Mouse (Mus musculus) liver, postnatal 0 days (tissue): ENCODE data around the gene Tmem235. TPM values are rescaled to one million over a fixed set of nuclear protein-coding genes. Genes with fewer than 3 reads are reported as not detected.

Source experiments
- ATAC-seq: fragments of 200-750 bp; cut with Nextera tagmentation; 2 replicates; pipeline ENCODE4 v1.8.0; 2017; ENCODE audit warnings: mild to moderate bottlenecking, moderate library complexity
- DNase-seq: peaks from one replicate; pipeline ENCODE4 v3.0.0-alpha.2; 2016
- H3K27ac ChIP-seq: fragments of 300-500 bp; sonication (generic); 2 replicates; pipeline ENCODE4 v1.5.1; 2014; ENCODE audit warnings: antibody characterized with exemption, moderate library complexity, mild to moderate bottlenecking, low read depth
- H3K27me3 ChIP-seq: fragments of 300-500 bp; sonication (generic); 2 replicates; pipeline ENCODE4 v1.6.1; 2014; ENCODE audit warnings: low read length, control low read depth, mixed read lengths; ENCODE audit not compliant: insufficient read depth
- H3K36me3 ChIP-seq: fragments of 300-500 bp; sonication (generic); replicated peaks from 2 replicates; pipeline ENCODE4 v1.6.1; 2014; ENCODE audit warnings: mild to moderate bottlenecking, control low read depth, low read length, moderate library complexity, mixed read lengths; ENCODE audit not compliant: insufficient read depth
- H3K4me1 ChIP-seq: fragments of 300-500 bp; sonication (generic); 2 replicates; pipeline ENCODE4 v1.6.1; 2014; ENCODE audit warnings: antibody characterized with exemption, mild to moderate bottlenecking, control low read depth; ENCODE audit not compliant: insufficient read depth
- H3K4me2 ChIP-seq: fragments of 300-500 bp; sonication (generic); 2 replicates; pipeline ENCODE4 v1.6.1; 2014; ENCODE audit warnings: low read depth, mild to moderate bottlenecking, low read length, moderate library complexity, mixed read lengths
- H3K4me3 ChIP-seq: fragments of 300-500 bp; sonication (generic); 2 replicates; pipeline ENCODE4 v1.5.1; 2014; ENCODE audit warnings: low read depth, low read length
- H3K9ac ChIP-seq: fragments of 300-500 bp; sonication (generic); replicated peaks from 2 replicates; pipeline ENCODE4 v1.6.1; 2014; ENCODE audit warnings: mild to moderate bottlenecking, moderate library complexity
- H3K9me3 ChIP-seq: fragments of 300-500 bp; sonication (generic); 2 replicates; pipeline ENCODE4 v1.6.1; 2016; ENCODE audit warnings: mild to moderate bottlenecking, control low read depth, low read length, mixed read lengths
- CTCF ChIP-seq: sonication (generic); IDR thresholded peaks from 2 replicates; pipeline ENCODE4 v1.5.1; 2016; ENCODE audit warnings: antibody characterized with exemption, low read depth
- EP300 ChIP-seq: IDR thresholded peaks from 2 replicates; pipeline ENCODE4 v1.6.1; 2016; ENCODE audit warnings: antibody characterized with exemption, low read depth, mild to moderate bottlenecking
- WGBS: fragments of 180-500 bp; shearing (Covaris S2); extraction: QIAGEN DNeasy Blood & Tissue Kit; methylation state at CpG from one replicate; pipeline ENCODE4 v1.1.7; 2014; ENCODE audit not compliant: insufficient replicate concordance; 5-methylcytosine and 5-hydroxymethylcytosine counted together
- polyA plus RNA-seq: library from polyadenylated mRNA; unstranded; fragments of >200 nt; fragmentation: Nextera tagmentation; extraction: Ambion mirVana; gene quantifications from 2 replicates; pipeline ENCODE4 v1.2.1, GENCODE M21; 2015

Tmem235 gene
- polyA plus RNA-seq, 1 experiment from 2014 or later = not detected

DNA sequence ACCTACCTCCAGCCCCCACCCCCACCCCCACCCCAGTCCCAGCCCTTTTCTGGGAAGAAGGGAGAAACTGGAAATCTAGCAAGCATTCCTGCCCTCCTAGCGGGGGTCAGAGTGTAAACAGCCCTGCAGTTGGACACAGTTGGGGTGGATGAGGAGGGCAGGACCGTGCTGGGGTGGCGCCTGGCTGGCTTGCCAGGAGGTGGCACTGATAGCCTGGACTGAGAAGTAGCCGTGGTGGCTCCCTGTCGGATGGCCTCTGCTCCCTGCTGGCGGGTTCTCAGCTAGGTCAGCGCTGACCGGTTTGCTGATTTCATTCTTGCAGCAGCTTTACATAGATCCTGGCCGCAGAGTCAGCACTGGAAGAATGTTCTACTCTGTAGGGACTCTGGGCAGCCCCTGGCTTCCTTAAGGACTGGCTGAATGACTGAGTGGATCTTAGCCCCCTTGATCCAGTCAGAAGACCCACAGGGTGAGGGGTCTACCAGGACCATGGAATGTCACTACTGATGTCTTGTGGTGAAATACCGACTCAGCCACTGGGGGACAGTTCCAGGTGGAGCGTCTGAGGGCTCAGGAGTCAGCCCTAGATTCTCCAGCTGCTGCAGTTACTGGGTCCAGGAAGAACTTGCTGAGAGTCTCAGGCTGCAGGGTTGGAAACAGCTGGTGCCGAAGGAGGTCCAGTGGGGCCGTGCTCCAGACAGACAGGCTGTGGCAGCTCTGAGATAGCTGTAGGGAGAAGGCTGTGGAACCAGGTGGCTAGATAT lies 30.1 kb downstream of the Tmem235 start:
- Histone ChIP-seq H3K36me3 (no peaks in the 10 kb centered on the region), H3K27ac (peak overlapping the region; percentile 69), H3K27me3 (no peaks in the 10 kb centered on the region), H3K4me2 (no peak overlapping the region; the same call in 1 of the 2 replicates), H3K4me1 (peaks cover 46% of the 10 kb centered on the region), H3K9ac (no peak overlapping the region), H3K9me3 (no peaks in the 10 kb centered on the region), H3K4me3 (no peak overlapping the region)
- WGBS = 41% methylated on average over 13 of the region's 13 CpGs
- peak; percentile 64 for ATAC-seq
- peak; percentile 61 for DNase-seq
- peak; percentile 58 for TF ChIP-seq CTCF
- TF ChIP-seq EP300 = no peak

DNA sequence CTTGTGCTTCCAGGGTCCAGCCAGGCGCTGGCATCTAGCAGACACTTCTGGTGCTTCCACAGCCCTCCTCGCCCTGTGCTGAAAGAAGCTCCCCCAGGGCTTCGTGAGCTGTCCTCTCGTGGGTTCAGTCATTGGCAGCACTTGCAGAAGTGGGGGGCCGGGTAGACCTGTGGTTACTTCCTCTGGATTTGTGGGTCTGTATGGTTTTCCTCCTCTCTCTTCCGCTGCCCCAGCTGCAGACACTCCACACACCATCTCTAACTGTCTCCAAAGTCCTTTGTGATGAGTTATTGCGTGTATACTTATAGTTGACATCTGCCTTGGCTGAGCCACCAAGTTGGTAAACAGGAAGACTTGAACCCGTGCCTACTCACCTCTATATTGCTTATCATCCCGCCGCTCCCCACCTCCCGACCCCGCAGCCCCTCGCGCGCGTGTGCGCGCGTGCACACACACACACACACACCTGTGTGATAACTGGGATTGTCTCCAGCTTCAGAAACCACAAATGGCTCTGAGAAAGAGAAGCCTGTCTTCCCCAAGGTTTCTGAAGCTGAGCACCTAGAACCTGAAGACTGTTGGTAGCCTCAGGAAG lies 31.1 kb downstream of the Tmem235 start:
- no peak for ATAC-seq
- Histone ChIP-seq H3K36me3 (no peaks in the 10 kb centered on the region), H3K27ac (peak overlapping the region; percentile 69; the same call in 1 of the 2 replicates), H3K9ac (no peak overlapping the region), H3K4me1 (peaks cover 38% of the 10 kb centered on the region), H3K27me3 (no peaks in the 10 kb centered on the region), H3K9me3 (no peaks in the 10 kb centered on the region), H3K4me2 (no peak overlapping the region), H3K4me3 (no peak overlapping the region)
- no peak for TF ChIP-seq EP300
- no peak for TF ChIP-seq CTCF
- no peak for DNase-seq
- WGBS = 68% methylated on average over 19 of the region's 19 CpGs

DNA sequence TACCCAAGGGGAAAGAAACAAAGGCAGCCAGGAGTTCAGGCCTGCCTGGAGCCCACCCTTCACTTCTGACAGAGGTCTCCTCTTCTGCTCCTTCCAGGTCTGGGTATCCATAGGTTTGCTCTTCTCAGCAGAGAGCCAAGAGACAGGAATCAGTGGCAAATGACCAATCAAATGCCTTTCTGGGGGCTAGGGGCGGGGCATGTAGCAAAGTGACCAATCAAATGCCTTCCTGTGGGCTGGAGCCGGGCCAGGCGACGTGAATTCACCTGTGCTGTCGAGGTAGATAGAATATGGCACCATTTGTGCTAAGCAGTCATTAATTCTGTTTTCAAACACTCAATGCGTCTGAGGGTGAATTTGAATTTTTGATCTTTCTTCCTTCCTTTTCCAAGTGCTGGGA lies 31.6 kb downstream of the Tmem235 start:
- peak; percentile 44 for DNase-seq
- Histone ChIP-seq H3K4me3 (no peak overlapping the region), H3K4me1 (peaks cover 34% of the 10 kb centered on the region), H3K9me3 (no peaks in the 10 kb centered on the region), H3K36me3 (no peaks in the 10 kb centered on the region), H3K9ac (no peak overlapping the region), H3K4me2 (no peak overlapping the region), H3K27ac (no peak overlapping the region), H3K27me3 (no peaks in the 10 kb centered on the region)
- ATAC-seq = no peak
- no peak for TF ChIP-seq EP300
- no peak for TF ChIP-seq CTCF
- 46% methylated on average over 6 of the region's 6 CpGs for WGBS

DNA sequence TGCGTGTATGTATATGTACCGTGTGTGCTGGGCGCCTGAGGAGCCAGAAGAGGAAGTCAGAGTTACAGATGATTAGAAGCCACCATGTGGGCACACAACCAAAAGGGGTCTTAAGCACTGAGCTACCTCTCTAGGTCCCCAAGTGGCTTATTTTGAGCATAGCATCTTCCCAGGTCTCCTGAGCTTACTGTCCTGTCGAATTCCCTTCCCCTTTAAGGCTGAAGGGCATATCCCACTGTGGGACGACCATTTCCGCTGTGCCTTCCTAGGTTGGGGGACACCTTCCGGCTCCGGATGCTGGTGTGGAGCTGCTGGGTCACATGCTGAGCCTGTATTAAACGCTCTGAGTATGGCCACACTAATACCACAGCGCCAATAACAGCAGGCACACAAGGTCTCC lies 34.1 kb downstream of the Tmem235 start:
- DNase-seq (no peak), ATAC-seq (0 out of 2 replicates have a peak, but pooled peaks have one; percentile 16)
- 45% methylated on average over 10 of the region's 10 CpGs for WGBS
- Histone ChIP-seq H3K4me3 (no peak overlapping the region), H3K27ac (0 out of 2 replicates have a peak overlapping the region, but pooled peaks have one; percentile 13), H3K4me1 (peaks cover 22% of the 10 kb centered on the region), H3K9me3 (no peaks in the 10 kb centered on the region), H3K4me2 (no peak overlapping the region), H3K27me3 (no peaks in the 10 kb centered on the region), H3K36me3 (no peaks in the 10 kb centered on the region), H3K9ac (no peak overlapping the region)
- TF ChIP-seq CTCF (peak; percentile 12; the same call in 1 of the 2 replicates), EP300 (no peak)

DNA sequence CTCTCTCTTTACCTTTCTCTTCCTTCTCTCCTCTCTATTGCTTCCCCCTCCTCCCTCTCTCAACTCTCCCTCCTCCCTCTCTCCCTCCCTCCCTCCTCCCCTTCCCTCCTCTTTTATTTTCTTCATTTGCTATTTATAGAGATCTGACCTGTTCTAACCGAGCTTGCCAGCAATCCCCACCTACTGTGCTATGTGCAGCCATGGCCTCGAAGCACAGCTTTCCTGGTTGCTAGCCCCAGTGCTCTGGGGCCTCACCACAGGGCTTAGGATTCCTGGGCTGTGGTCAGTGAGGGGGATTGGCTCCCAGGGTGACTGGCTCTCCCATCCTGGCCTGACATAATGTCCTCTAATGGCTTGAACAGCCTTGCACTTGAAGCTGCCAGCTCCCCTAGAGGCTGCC lies 36.0 kb downstream of the Tmem235 start:
- no peak overlapping the region for H3K27ac ChIP-seq
- no peak overlapping the region for H3K4me3 ChIP-seq
- 50% methylated on average over 2 of the region's 2 CpGs for WGBS
- no peak overlapping the region for H3K9ac ChIP-seq
- ATAC-seq = no peak
- no peaks in the 10 kb centered on the region for H3K9me3 ChIP-seq
- no peaks in the 10 kb centered on the region for H3K36me3 ChIP-seq
- H3K4me2 ChIP-seq = no peak overlapping the region
- H3K4me1 ChIP-seq = 0 out of 2 replicates have a peak, but pooled peaks cover 5% of the 10 kb centered on the region
- H3K27me3 ChIP-seq = no peaks in the 10 kb centered on the region
- TF ChIP-seq CTCF (no peak), EP300 (no peak)
- DNase-seq = no peak

DNA sequence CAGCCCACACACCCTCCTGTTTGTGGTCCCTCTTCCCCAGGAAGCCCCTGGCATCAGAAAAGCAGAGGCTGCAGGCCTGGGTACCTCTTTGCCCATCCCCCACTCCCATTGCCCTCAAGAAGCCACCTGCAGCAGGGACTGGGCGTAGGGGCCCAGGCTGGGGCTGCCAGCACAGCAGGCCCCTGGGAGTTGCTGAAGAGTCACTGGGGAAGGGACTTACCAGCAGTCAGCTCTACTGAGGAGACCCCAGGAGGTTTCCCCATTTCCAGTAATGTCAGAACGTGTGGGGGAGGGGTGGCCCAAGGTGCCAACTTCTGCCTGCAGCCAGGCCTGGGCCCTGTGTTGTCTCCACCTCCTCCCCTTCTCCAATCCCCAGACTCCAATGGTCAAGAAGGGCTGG lies 41.7 kb downstream of the Tmem235 start:
- no peak for TF ChIP-seq EP300
- TF ChIP-seq CTCF = no peak
- ATAC-seq = peak; percentile 35; the same call in 1 of the 2 replicates
- Histone ChIP-seq H3K9ac (no peak overlapping the region), H3K4me2 (no peak overlapping the region), H3K27ac (no peak overlapping the region), H3K4me3 (no peak overlapping the region), H3K27me3 (no peaks in the 10 kb centered on the region), H3K4me1 (peaks cover 2% of the 10 kb centered on the region; the same call in 1 of the 2 replicates), H3K36me3 (no peaks in the 10 kb centered on the region), H3K9me3 (no peaks in the 10 kb centered on the region)
- WGBS = 62% methylated on average over 2 of the region's 2 CpGs
- peak; percentile 42 for DNase-seq
